Mouse (Mus musculus): ENCODE data around the gene Gm49393. TPM values are rescaled to one million over a fixed set of nuclear protein-coding genes. Genes with fewer than 3 reads are reported as not detected.
"Not testable (repeated sequence)": the region's sequence is repeated elsewhere in the genome, so short reads cannot be mapped to it uniquely, and the experiment has no call there.

Gene Gm49393
- total RNA-seq (2022): not detected

DNA sequence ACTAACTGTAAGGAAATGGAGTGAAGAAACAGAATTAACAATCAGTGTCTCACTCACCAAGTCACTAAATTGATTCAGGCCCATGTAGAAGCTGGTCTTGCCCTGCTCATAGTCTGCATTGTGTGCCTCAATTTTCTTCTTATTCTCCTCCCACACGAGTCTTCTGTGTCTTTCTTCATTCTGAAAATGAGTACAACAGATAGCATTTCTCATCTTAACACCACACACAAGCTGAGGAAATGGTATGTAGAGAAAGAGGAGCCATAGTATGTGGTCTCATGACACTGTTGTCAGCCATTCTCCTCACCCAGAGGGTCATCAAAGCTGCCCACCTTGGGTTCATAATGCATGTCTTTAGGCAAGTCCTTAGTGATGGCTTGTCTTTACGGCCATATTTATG lies at the start of gene Gm49393:
TSS of gene Gm49393 (minus strand) at position 101 of the 400 bp plus-strand sequence.
- DNase-seq: not testable (repeated sequence)

DNA sequence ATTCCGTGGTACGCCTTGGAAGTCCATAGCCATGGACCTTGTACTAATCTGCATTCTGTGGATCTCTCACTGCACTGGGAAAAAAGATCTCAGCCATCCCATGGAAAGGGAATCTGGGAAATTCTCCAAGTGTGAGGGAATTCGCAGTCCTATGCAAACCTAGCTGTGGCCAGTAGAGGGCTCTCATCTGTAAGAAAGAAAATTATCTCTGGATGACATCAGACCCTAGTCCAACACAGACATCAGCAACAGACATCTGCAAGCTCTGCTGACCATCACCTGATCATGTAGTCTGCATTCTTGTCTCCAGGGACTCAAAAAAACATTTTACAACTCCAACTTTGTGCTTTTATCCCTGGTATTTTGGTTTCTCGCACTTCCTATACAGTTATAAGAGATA lies 36.9 kb upstream of the Gm49393 start:
- not testable (repeated sequence) for DNase-seq

DNA sequence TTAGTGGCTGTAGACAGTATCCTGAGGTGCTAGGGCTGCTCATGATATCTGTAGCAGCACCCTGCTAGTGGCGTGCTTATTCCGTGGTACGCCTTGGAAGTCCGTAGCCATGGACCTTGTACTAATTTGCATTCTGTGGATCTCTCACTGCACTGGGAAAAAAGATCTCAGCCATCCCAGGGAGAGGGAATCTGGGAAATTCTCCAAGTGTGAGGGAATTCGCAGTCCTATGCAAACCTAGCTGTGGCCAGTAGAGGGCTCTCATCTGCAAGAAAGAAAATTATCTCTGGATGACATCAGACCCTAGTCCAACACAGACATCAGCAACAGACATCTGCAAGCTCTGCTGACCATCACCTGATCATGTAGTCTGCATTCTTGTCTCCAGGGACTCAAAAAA lies 28.6 kb upstream of the Gm49393 start:
- DNase-seq: not testable (repeated sequence)

DNA sequence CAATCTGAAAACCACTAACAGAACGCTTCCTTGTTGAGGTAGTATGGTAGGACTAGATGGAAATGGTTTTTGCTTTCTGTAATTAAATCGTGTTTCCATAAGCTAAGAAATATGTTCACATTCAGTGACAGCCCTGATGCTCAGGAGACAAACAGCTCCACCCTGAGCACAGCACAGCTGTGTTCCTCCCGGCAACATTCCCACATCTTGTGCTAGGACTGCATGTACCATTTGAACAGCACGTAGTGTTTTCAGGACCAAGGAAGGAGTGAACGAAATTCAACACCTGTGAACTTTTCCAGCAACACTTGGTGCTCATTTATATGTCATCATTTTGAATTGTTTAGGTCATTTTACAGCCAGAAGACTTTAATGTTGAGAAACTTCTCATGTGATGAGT lies 26.3 kb upstream of the Gm49393 start:
- DNase-seq: no peak

DNA sequence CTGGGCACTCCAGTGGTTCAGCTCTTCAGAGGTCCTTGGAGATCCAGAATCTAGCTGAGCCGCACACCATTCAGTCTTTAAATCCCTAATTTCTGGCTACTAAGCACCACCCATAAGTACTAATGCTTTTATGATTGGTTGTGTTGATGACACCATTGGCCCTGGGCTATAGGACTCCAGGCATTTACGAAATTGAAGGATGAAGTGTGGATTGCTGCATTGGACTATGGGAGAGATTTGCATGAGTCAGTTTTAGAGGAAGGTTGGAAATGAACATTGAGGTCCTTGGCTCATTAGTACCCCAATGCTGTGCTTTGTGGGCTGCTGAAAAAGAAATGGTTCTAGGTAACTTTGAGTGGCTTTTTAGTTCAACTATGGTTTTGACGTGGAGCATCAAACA lies 6.5 kb upstream of the Gm49393 start, which contains the start of gene Tpbpa:
TSS of gene Tpbpa (minus strand) at position 101 of the 400 bp plus-strand sequence.
- DNase-seq: not testable (repeated sequence)

DNA sequence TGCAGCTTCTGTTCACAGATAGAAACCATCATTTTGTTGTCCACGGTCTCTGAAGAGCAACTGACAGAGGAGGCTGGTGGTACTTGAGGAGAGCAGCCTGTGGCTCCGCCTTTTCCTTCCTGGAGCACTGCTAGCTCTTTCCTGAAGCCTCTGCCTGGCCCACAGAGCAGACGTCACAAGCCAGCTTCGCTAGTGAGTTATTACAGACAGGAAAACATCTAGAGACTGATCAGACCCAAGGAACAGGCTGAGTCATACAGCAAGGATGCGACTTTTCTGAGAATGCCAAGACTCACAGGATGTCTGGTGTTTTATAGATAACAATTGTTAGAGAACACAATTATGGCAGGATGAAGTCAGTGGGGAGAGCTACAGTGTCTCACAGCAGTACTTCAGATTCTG lies 1.1 kb upstream of the Gm49393 start, which contains the start of the genes Gm49391 and Ctla2a:
TSS of gene Gm49391 (minus strand) at position 72 of the 402 bp plus-strand sequence.
TSS of gene Ctla2a (minus strand) at position 126 of the 402 bp plus-strand sequence.
- peak; percentile 55 for DNase-seq

DNA sequence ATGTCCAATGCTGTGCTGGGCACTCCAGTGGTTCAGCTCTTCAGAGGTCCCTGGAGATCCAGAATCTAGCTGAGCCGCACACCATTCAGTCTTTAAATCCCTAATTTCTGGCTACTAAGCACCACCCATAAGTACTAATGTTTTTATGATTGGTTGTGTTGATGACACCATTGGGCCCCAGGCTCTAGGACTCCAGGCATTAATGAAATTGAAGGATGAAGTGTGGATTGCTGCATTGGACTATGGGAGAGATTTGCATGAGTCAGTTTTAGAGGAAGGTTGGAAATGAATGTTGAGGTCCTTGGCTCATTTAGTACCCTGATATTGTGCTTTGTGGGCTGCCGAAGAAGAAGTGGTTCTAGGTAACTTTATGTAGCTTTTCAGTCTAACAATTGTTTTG lies 30.6 kb downstream of the Gm49393 start, which contains the start of gene Tpbpb:
TSS of gene Tpbpb (minus strand) at position 101 of the 400 bp plus-strand sequence.
- DNase-seq: not testable (repeated sequence)

DNA sequence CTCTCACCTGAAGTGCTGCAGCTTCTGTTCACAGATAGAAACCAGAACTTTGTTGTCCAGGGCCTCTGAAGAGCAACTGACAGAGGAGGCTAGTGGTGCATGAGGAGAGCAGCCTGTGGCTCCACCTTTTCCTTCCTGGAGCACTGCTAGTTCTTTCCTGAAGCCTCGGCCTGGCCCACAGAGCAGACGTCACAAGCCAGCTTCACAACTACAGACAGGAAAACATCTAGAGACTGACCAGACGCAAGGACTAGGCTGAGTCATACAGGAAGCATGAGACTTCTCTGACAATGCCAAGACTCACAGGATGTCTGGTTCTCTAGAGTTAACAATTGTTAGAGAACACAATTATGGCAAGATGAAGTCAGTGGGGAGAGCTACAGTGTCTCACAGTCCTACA lies 38.1 kb downstream of the Gm49393 start, which contains the start of gene Ctla2b:
TSS of gene Ctla2b (minus strand) at position 120 of the 400 bp plus-strand sequence.
- peak; percentile 61 for DNase-seq

DNA sequence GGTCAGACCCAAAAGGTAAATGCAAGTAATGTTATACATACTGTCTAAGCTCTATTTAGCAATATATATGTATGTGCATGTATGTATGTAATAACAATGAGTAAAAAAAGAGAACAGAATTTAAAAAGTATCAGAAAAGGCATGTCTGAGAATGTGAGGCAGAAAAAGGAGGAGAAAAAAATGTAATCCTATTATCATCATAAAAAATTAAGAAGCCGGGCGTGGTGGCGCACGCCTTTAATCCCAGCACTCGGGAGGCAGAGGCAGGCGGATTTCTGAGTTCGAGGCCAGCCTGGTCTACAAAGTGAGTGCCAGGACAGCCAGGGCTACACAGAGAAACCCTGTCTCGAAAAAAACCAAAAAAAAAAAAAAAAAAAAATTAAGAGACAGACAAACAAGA lies 38.6 kb downstream of the Gm49393 start, which contains the start of gene Gm49392:
TSS of gene Gm49392 (minus strand) at position 101 of the 400 bp plus-strand sequence.
- DNase-seq: not testable (repeated sequence)

DNA sequence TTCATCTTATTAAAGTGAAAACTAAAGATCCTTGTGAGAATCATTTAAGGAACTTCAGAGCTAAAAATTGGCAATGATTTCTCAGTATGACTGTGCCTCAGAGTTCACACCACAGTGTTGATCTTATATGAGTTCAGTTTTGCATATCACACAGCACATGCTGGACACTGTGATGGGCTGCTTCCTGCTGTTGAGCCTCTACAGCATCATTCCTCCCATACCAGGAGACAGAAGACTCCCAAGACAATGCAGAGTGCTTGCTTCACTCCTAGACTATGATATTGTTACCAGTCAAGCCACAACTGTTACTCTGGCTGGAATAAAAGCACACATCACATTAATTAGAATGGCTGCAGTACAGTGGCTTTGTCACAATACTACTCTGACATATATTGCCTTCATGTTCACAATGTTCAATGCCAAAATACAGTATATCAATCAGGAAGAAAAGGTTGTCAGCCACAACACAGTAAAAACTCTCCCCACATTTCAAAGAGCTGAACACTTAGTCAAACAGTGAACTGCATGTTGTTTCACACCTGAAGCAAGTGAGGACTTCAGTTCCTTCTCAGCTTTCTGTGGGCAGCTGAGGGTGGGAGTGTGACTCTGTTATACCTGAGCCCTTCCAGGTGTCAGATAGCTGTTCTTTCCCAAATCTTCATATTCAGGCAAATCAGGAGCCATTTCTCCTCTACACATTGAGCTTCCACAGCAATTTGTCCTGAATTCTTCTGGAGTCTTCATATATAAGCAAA lies 39.8 kb downstream of the Gm49393 start:
- no peak for DNase-seq

DNA sequence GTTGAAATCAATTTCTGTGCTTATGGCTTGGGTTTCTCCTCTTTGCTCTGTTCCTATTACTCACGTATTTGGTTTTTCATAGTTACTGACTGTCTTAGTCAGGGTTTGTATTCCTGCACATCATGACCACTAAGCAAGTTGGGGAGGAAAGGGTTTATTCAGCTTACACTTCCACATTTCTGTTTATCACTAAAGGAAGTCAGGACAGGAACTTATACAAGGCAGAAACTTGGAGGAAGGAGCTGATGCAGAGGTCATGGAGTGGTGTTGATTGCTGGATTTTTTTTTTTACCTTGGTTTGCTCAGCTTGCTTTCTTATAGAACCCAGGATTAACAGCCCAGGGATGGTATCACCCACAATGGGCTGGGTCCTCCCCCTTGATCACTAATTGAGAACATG lies 43.1 kb downstream of the Gm49393 start:
- no peak for DNase-seq

DNA sequence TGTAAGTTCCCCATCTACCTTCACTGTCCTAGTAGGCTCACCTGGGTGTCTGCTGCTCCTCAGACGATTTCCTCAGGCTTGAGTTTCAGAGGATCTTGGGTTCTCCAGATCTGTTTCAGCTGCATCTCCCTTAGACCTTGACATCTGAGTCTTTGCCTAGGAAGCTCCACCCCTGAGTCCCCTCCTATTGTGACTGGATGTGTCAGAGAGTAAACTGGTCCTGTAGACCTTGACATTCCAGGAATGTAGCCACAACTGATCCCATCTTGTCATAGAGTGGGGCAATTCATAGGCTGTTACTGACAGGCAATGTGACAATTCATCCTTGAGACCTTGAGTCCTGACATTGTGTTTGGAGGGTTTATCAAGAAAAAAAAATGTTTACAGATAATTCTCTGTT lies 71.1 kb downstream of the Gm49393 start, which contains the start of gene 4930486L24Rik:
TSS of gene 4930486L24Rik (minus strand) at position 195 of the 400 bp plus-strand sequence.
- DNase-seq: peak; percentile 60

DNA sequence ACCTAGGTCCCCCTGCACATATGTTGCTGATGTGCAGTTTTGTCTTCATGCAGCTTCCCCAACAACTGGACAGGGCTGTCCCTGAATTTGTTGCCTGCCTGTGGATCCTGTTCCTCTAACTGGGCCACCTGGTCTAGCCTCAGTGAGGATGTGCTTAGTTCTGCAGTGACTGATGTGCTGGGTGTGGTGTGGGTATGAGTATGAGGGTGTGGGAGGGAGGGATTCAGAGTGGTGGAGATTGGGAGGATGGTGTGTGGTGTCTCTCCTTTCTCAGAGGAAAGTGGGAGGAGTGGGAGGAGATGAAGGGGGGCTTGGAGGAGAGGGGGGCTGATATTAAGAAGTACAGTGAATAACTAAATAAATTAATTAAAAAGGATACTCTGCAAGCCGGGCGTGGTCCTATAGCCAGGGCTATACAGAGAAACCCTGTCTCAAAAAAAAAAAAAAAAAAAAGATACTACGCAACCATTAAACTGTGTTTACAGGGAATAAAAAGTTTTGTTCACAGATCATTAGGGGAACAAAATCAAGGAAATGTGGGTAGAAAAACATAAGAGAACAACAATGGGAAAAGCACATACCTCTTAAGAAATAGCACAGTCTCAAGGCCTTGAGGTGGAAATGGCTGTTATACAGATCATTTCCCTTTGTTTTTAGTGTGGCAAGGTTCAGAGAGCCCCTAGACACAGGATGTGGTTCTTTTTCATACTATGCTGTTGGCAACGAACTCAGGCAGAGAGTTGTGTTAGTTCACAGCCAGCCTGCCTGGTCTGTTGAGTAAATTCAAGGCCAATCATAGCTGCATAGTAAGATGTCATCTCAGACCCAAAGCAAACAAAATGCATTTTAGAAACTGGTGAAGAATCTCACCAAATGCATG lies 86.9 kb downstream of the Gm49393 start:
- no peak for DNase-seq

DNA sequence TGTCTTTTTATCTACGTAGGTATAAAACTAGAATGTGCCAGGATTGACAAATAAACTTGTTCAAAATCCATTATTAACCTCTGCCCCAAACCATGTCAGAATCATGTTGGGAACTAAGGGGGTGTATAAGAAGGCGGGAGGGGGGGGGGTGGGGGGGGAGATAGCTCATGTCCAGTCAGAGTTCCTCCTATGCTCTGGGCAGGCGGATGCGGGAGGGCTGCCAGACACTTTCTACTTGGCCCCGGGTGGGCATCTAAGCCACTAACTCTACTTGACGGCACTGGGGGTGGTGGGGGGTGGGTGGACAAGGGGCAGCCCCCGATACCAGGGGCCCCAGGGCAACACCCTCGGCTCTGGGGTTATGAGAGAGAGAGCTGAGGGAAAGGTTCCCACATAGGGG lies 92.2 kb downstream of the Gm49393 start:
- DNase-seq: no peak

DNA sequence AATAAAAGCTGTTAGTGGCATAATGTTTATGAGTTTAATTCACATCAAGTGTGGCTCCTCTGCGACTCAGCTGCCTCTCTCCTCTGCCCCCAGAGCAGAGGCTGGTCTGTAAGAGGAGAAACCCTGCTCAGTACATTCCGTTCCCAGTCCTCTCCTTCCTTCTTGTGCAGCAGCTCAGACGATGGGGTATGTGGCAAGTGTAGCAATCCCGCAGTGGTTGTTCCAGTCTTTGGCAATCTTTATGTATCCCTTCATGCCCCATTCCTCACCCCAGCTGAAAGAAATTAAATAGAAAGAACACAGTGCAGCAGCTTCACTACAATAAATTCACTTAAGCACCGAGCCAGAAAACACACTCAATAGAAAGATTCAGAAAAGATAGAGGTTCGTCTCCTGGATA lies 92.7 kb downstream of the Gm49393 start:
- DNase-seq: no peak

DNA sequence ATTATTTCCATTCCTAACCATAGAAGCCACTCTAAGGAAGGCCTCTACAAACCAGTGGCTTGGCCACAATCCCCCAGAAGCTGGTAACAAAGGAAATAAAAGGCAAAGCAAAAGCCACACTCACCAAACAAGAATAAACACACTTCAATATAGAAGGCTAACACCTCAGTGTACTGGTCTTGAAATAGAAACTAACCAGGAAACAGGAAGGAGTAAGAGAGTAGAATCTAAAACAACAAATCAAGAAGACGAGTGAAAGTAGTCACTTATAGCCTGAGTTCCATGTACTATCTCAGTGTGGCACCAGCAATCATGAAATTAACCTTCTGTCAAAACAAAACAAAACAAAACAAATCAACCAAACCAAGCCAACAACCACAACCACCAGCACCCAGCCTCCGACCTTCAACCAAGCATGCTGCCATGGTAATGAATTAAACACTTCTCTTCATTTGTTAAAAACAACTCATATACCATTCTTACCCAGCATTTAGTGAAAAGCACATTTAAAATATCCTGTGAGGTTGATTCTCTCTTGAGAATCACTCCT lies 96.0 kb downstream of the Gm49393 start:
- DNase-seq: no peak

DNA sequence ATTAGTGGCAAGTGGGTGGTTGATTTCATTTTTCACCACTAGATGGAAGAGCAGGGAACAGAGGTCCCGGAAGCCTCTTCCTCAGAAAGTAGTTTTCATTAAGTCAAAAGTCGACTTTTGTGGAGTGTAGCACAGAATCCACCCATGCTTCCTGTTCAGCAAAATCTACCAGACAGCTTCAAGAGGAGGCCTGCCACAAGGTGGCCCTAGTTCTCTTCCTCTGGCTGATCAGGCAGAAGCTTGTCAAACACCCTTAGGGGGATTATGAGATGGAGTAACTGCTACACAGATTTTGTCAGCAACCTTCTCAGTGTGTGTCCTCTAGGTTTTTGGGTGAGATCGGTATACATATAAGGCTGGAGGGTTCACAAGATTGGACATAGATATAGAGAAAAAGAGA lies 109.3 kb downstream of the Gm49393 start:
- DNase-seq: peak; percentile 7

DNA sequence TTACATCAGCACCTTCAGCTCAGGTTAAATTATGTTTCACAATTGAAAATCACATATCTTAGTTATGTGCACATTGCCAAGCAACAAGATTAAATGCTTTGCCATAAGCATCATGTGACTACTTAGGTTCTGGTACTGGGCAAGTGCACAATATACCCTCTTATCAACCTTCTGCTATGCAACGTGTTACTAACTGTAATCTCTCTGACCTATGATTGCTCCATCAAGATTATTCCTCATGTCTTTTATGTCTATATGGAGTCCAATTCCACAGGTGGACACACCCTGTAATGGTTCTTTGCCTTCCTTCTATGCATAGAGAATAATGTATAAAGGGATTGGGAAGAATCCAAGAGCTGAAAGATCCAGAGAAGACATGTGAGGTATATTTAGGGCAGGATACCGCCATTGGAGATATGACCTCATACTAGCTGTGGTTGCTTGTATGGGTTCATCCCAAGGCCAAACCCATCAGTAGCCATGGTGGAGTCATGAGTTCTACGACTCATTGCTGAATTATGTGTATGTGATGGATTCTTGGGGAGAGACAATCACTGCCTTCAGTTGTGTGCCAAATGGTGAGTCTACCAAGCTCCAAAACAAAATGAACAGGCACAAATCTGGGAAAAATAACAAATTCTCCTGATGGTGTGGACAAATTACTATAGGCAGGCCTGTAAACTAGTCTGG lies 114.8 kb downstream of the Gm49393 start:
- no peak for DNase-seq

DNA sequence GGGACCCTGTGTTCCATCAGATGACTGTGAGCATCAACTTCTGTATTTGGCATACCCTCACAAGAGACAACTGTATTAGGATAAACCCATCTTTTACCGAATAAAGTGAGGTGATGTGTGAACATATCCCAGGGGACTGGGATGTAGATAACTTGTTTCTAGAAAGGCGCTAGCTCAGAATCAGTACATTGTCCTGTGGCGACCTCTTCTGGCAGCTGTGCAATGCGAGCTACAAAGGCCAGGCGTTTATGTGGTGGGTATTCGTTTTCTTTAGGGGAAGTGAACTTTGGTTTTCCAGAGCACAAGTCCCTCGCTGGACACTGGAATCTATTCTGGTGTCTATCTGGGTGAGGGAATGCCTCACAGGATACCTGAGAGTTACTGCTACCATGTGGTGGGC lies 115.9 kb downstream of the Gm49393 start:
- DNase-seq: no peak

DNA sequence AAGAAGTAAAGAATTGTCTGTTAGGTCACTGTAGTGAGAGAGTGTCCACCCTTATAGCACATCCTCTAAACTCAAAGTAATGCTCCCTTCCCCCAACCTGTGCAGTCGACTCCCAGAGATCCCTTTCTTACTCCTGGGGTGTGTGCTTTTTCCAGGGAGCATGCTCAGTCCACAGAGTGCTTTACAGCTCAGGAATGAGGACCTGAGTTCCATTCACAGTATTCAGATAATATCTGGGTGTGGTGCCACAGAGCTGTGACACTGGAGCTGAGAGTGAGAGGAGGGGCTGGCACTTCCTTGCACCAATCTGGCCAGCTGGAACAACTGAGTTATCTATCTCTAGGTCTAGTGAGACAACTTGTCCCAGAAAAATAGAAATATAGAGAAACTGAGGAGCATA lies 121.7 kb downstream of the Gm49393 start:
- no peak for DNase-seq

DNA sequence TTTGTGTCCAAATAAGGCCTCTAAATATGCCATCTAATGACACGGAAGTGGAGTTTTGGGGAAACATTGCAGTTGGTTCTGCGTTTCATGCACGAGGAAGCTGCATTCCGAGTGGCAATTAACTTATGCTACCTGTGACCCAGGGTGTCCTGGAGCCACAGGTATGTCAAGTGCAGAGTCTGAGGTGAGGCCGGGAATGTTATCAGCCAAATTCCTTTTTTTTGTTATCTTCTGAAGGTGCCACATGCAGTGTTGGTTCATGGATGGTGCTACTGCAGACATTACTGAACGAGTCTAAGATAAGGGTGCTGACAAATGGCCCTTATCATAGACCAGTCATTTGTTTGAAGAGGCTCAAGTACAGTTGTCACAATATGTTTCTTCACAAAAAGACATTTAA lies 122.6 kb downstream of the Gm49393 start:
- no peak for DNase-seq

DNA sequence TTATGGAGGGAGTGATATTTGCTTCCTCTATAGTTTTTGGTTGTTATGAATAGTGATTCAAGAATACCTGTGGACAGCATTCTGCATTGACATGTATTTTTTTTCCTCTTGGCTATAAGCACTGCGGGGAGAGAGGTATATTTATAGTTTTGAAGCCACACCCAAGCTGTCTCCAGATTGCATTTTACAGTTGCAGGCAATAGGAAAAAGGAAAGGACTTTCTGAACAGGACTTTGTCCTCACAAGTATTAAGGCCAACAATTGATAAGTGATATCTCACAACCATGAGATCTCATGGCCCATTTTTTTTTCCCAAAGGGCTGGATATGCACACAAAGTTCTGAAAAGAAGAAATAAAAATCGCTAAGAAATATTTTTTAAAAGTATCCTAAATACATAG lies 125.7 kb downstream of the Gm49393 start:
- DNase-seq: no peak

Data from adrenal gland, adult 8-10 months (tissue).